Mouse (Mus musculus) midbrain, embryonic 16.5 days (tissue): ENCODE results near the gene Polq. TPM values are rescaled to one million over a fixed set of nuclear protein-coding genes. Genes with fewer than 3 reads are reported as not detected.
A peak's percentile ranks its signal among the peaks of the same experiment; 100 is the strongest.

Experiments used
- ATAC-seq: fragments of 200-750 bp; cut with Nextera tagmentation; 2 replicates; pipeline ENCODE4 v1.8.0; 2017; ENCODE audit warnings: moderate TSS enrichment
- H3K27ac ChIP-seq: fragments of 300-500 bp; sonication (generic); 2 replicates; pipeline ENCODE4 v1.5.1; 2014; ENCODE audit warnings: mild to moderate bottlenecking, low read length, mixed read lengths
- H3K27me3 ChIP-seq: fragments of 300-500 bp; sonication (generic); 2 replicates; pipeline ENCODE4 v1.6.1; 2014; ENCODE audit warnings: low read depth, low read length, mixed read lengths; ENCODE audit not compliant: control insufficient read depth, insufficient read depth
- H3K36me3 ChIP-seq: fragments of 300-500 bp; sonication (generic); 2 replicates; pipeline ENCODE4 v1.6.1; 2014; ENCODE audit warnings: mild to moderate bottlenecking, low read length, moderate library complexity, mixed read lengths; ENCODE audit not compliant: control insufficient read depth, insufficient read depth
- H3K4me1 ChIP-seq: fragments of 300-500 bp; sonication (generic); 2 replicates; pipeline ENCODE4 v1.6.1; 2014; ENCODE audit warnings: mild to moderate bottlenecking, low read length, mixed read lengths; ENCODE audit not compliant: control insufficient read depth, insufficient read depth
- H3K4me2 ChIP-seq: fragments of 300-500 bp; sonication (generic); 2 replicates; pipeline ENCODE4 v1.6.1; 2014; ENCODE audit warnings: mild to moderate bottlenecking, low read length, mixed read lengths
- H3K4me3 ChIP-seq: fragments of 300-500 bp; sonication (generic); 2 replicates; pipeline ENCODE4 v1.5.1; 2014; ENCODE audit warnings: low read depth, mild to moderate bottlenecking, low read length, moderate library complexity, mixed read lengths
- H3K9ac ChIP-seq: fragments of 300-500 bp; sonication (generic); 2 replicates; pipeline ENCODE4 v1.6.1; 2014; ENCODE audit warnings: low read depth, low read length, mixed read lengths
- H3K9me3 ChIP-seq: fragments of 300-500 bp; sonication (generic); replicated peaks from 2 replicates; pipeline ENCODE4 v1.6.1; 2014; ENCODE audit warnings: mild to moderate bottlenecking, low read length, mixed read lengths; ENCODE audit not compliant: control insufficient read depth, poor library complexity, severe bottlenecking
- WGBS: fragments of 180-500 bp; shearing (Covaris S2); extraction: QIAGEN DNeasy Blood & Tissue Kit; methylation state at CpG from one replicate; pipeline ENCODE4 v1.1.7; 2014; 5-methylcytosine and 5-hydroxymethylcytosine counted together
- polyA plus RNA-seq: library from polyadenylated mRNA; unstranded; fragments of >200 nt; fragmentation: Nextera tagmentation; extraction: Ambion mirVana; gene quantifications from 2 replicates; pipeline ENCODE4 v1.2.1, GENCODE M21; 2015

Gene Polq
- polyA plus RNA-seq, 1 experiment from 2014 or later, result 2.3 TPM

GRCm38 (mm10) chr16:36997650-36998049 lies 13.9 kb upstream of the Polq start:
- H3K4me2 ChIP-seq, result no peak overlapping the region
- H3K27ac ChIP-seq, result no peak overlapping the region
- no peaks in the 10 kb centered on the region for H3K9me3 ChIP-seq
- no peak for ATAC-seq
- no peak overlapping the region for H3K9ac ChIP-seq
- no peaks in the 10 kb centered on the region for H3K27me3 ChIP-seq
- no peaks in the 10 kb centered on the region for H3K36me3 ChIP-seq
- 82% methylated on average over 6 of the region's 6 CpGs for WGBS
- no peak overlapping the region for H3K4me3 ChIP-seq
- no peaks in the 10 kb centered on the region for H3K4me1 ChIP-seq

DNA sequence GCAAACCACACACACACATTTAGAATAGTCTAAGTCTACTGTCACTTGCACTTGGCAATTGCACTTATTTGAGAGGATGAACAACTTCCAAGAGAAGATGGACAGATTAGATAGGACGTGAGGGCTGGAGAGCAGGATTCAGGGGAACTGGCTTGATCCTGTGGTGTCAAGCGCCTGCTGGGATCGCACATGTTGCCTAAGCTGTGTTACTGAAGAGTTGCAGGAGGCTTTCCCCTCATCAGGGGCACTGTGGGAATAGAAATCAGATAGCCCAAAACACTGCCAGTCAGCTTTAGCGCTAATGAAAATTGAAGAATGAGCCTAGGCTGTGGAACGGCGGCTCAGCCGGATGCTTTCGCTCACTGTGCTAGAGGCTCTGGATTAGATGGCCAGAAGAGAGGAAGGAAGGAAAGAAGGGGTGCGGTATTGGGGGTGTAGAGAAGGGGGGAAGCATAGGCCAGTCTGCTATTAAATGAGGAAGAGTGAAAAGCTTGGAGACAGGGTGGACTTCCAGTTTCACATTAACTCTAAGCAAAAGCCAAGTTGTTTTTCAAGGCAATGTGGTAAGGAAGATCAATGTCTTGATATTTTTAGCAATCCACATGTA lies 12.1 kb upstream of the Polq start:
- no peak for ATAC-seq
- no peaks in the 10 kb centered on the region for H3K4me1 ChIP-seq
- H3K9ac ChIP-seq, result no peak overlapping the region
- 84% methylated on average over 9 of the region's 9 CpGs for WGBS
- no peak overlapping the region for H3K27ac ChIP-seq
- H3K4me2 ChIP-seq, result no peak overlapping the region
- H3K36me3 ChIP-seq, result no peaks in the 10 kb centered on the region
- H3K9me3 ChIP-seq, result no peaks in the 10 kb centered on the region
- H3K27me3 ChIP-seq, result no peaks in the 10 kb centered on the region
- no peak overlapping the region for H3K4me3 ChIP-seq

GRCm38 (mm10) chr16:37009262-37009661 lies 2.3 kb upstream of the Polq start:
- WGBS, result 70% methylated on average over 6 of the region's 6 CpGs
- no peak overlapping the region for H3K4me3 ChIP-seq
- no peaks in the 10 kb centered on the region for H3K36me3 ChIP-seq
- H3K9me3 ChIP-seq, result no peaks in the 10 kb centered on the region
- no peaks in the 10 kb centered on the region for H3K27me3 ChIP-seq
- no peak overlapping the region for H3K27ac ChIP-seq
- H3K9ac ChIP-seq, result no peak overlapping the region
- H3K4me1 ChIP-seq, result peaks cover 12% of the 10 kb centered on the region
- H3K4me2 ChIP-seq, result no peak overlapping the region
- ATAC-seq, result no peak

DNA sequence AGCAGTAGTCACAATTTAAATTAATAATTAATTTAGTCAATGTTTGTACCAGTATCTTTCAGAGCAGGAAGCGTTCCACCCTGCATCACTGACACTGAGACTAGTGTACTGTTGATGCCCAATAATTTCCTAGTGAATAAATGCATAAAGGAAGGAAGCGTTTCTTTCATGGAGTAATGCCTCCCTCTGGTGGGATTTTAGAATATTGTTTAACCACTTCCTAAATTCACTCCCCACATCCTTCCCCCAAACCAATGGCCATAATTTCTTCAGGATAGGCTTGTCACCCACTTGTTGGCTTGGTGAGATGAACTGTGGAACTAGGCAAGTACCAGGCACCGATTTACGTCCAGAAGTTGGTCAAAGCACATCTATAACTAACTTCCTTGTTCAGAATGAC lies 1.2 kb upstream of the Polq start:
- 56% methylated on average over 4 of the region's 4 CpGs for WGBS

DNA sequence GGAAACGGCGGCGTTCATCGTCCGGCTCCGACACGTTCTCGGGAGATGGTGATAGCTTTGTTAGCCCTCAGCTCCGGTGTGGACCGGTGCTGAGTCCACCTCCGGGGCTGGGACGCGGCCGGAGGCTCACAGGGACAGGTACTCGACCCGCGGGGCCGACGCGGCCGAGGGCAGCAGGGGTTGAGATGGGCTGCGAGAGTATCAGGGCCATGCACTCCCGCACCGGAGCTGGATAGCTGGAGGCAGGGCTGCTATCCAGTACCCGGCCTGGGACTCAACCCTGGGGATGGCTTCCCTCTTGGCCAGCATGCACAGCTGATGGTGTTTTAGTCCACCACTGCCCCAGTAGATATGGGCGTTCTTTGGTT lies 320 bp downstream of the Polq start:
- peaks cover 12% of the 10 kb centered on the region for H3K4me1 ChIP-seq
- H3K27ac ChIP-seq, result no peak overlapping the region
- no peaks in the 10 kb centered on the region for H3K9me3 ChIP-seq
- ATAC-seq, result peak; percentile 78
- WGBS, result 0% methylated on average over 26 of the region's 26 CpGs
- H3K27me3 ChIP-seq, result no peaks in the 10 kb centered on the region
- H3K36me3 ChIP-seq, result no peaks in the 10 kb centered on the region
- H3K4me3 ChIP-seq, result peak overlapping the region; percentile 61
- peak overlapping the region; percentile 99 for H3K4me2 ChIP-seq
- H3K9ac ChIP-seq, result peak overlapping the region; percentile 64

More for the DNA sequence above, 1.2 kb upstream of the Polq start:
- Histone ChIP-seq H3K36me3 (no peaks in the 10 kb centered on the region), H3K27me3 (no peaks in the 10 kb centered on the region), H3K4me2 (no peak overlapping the region), H3K4me1 (peaks cover 12% of the 10 kb centered on the region), H3K4me3 (no peak overlapping the region), H3K27ac (no peak overlapping the region), H3K9me3 (no peaks in the 10 kb centered on the region), H3K9ac (0 out of 2 replicates have a peak overlapping the region, but pooled peaks have one; percentile 20)
- ATAC-seq, result peak; percentile 63; the same call in 1 of the 2 replicates

DNA sequence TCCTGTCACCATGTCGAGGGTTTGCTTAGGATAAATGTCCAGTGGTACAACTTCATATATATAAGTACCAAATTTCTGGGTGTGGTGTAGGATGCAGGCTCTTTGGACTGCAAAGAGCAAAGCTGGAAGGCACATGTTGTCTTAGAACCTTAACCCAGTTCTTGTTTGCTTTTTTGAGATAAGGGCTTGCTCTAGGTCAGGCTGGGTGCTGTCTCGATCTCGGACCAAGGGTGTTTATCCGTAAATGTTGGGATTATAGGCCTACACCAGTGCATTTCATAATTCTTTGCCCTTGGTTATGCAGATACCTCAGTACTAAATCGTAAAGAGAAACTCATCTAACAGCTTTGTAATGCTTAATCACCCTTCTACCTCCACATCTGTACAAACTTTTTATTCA lies 750 bp downstream of the Polq start:
- no peaks in the 10 kb centered on the region for H3K9me3 ChIP-seq
- peak overlapping the region; percentile 64 for H3K9ac ChIP-seq
- H3K27me3 ChIP-seq, result no peaks in the 10 kb centered on the region
- H3K4me1 ChIP-seq, result peaks cover 12% of the 10 kb centered on the region
- peak overlapping the region; percentile 99 for H3K4me2 ChIP-seq
- H3K36me3 ChIP-seq, result no peaks in the 10 kb centered on the region
- H3K4me3 ChIP-seq, result peak overlapping the region; percentile 61
- no peak for ATAC-seq
- 61% methylated on average over 5 of the region's 5 CpGs for WGBS
- H3K27ac ChIP-seq, result no peak overlapping the region

GRCm38 (mm10) chr16:37027581-37027980 lies 16.0 kb downstream of the Polq start:
- 93% methylated on average over 3 of the region's 3 CpGs for WGBS
- Histone ChIP-seq H3K27ac (no peak overlapping the region), H3K4me3 (no peak overlapping the region), H3K9me3 (no peaks in the 10 kb centered on the region), H3K4me2 (no peak overlapping the region), H3K36me3 (no peaks in the 10 kb centered on the region), H3K4me1 (no peaks in the 10 kb centered on the region), H3K27me3 (no peaks in the 10 kb centered on the region), H3K9ac (no peak overlapping the region)
- no peak for ATAC-seq

DNA sequence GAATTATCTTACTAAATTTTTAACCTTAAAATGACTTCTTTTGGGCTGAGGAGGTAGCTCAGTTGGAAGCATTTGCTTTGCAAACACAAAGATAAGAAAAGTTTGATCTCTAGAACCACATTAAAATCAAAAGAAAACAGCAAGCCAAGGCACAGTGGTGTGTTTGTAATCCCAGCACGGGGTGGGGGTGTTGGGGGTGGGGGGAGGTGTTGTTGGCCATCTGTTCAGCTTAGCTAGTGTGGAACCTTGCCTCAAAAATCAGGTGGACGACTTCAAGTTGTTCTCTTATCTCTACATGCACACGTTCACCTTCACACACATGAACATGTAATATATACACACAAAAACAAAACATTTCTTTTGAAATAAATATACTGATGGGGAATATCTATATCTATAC lies 20.4 kb downstream of the Polq start:
- WGBS, result 75% methylated on average over 3 of the region's 3 CpGs
- no peak overlapping the region for H3K9ac ChIP-seq
- H3K4me1 ChIP-seq, result no peaks in the 10 kb centered on the region
- H3K4me3 ChIP-seq, result no peak overlapping the region
- 0 out of 2 replicates have a peak, but pooled peaks cover 3% of the 10 kb centered on the region for H3K36me3 ChIP-seq
- no peak overlapping the region for H3K27ac ChIP-seq
- no peaks in the 10 kb centered on the region for H3K9me3 ChIP-seq
- H3K4me2 ChIP-seq, result no peak overlapping the region
- no peaks in the 10 kb centered on the region for H3K27me3 ChIP-seq
- no peak for ATAC-seq

GRCm38 (mm10) chr16:37034751-37035150 lies 23.2 kb downstream of the Polq start:
- Histone ChIP-seq H3K4me2 (no peak overlapping the region), H3K27ac (no peak overlapping the region), H3K4me1 (no peaks in the 10 kb centered on the region), H3K9ac (no peak overlapping the region), H3K9me3 (no peaks in the 10 kb centered on the region), H3K36me3 (0 out of 2 replicates have a peak, but pooled peaks cover 3% of the 10 kb centered on the region), H3K4me3 (no peak overlapping the region), H3K27me3 (no peaks in the 10 kb centered on the region)
- WGBS, result 92% methylated on average over 8 of the region's 8 CpGs
- no peak for ATAC-seq
